17 mouse cellular contexts compared by ENCODE assay signal in genomic region chr2:139742381-139742780, GRCm38 (mm10).
DNase-seq lines count a peak whose midpoint lies in the region; ATAC-seq lines count a peak whose summit lies in the region.
"Had no signal": no experiment of that assay in that cellular context is flagged by ENCODE, and none has a peak within 500 bp of the region (broad histone marks: within the 10 kb centered on the region; RNA-seq: fewer than 3 reads in every experiment).

No protein-coding gene starts in this region.

- 74% methylated on average over 1 of the region's 1 CpGs for WGBS in hindbrain, embryonic 14.5 days
- 84% methylated on average over 1 of the region's 1 CpGs for WGBS in hindbrain, embryonic 11.5 days
- 75% methylated on average over 1 of the region's 1 CpGs for WGBS in midbrain, embryonic 12.5 days
- 55% methylated on average over 1 of the region's 1 CpGs for WGBS in midbrain, embryonic 13.5 days
- 74% methylated on average over 1 of the region's 1 CpGs for WGBS in midbrain, embryonic 16.5 days

- H3K9me3 ChIP-seq in hindbrain, embryonic 14.5 days (ENCODE audit: control insufficient read depth, low read length), result no peaks in the 10 kb centered on the region
- no peaks in the 10 kb centered on the region for H3K9me3 ChIP-seq in hindbrain, embryonic 11.5 days (ENCODE audit: control insufficient read depth, low read length)
- H3K9me3 ChIP-seq in midbrain, embryonic 12.5 days, result no peaks in the 10 kb centered on the region
- no peaks in the 10 kb centered on the region for H3K9me3 ChIP-seq in midbrain, embryonic 13.5 days
- no peaks in the 10 kb centered on the region for H3K9me3 ChIP-seq in midbrain, embryonic 16.5 days (replicated peaks; ENCODE audit: control insufficient read depth, low read length, poor library complexity, severe bottlenecking)
- H3K9me3 ChIP-seq: heart, embryonic 12.5 days; hindbrain, embryonic 15.5 days; limb, embryonic 13.5 days; lung, embryonic 15.5 days; stomach, embryonic 15.5 days had no signal

- no peak overlapping the region for H3K4me3 ChIP-seq in hindbrain, embryonic 14.5 days (replicated peaks; ENCODE audit: low read length)
- no peak overlapping the region for H3K4me3 ChIP-seq in hindbrain, embryonic 11.5 days (ENCODE audit: low read depth, low read length)
- no peak overlapping the region for H3K4me3 ChIP-seq in midbrain, embryonic 12.5 days
- no peak overlapping the region for H3K4me3 ChIP-seq in midbrain, embryonic 13.5 days (replicated peaks)
- no peak overlapping the region for H3K4me3 ChIP-seq in midbrain, embryonic 16.5 days (ENCODE audit: low read depth, low read length)
- H3K4me3 ChIP-seq: heart, embryonic 12.5 days; hindbrain, embryonic 15.5 days; limb, embryonic 13.5 days; lung, embryonic 15.5 days; stomach, embryonic 15.5 days had no signal

- no peak overlapping the region for H3K9ac ChIP-seq in hindbrain, embryonic 14.5 days
- H3K9ac ChIP-seq in hindbrain, embryonic 11.5 days (ENCODE audit: low read depth, low read length), result no peak overlapping the region
- H3K9ac ChIP-seq in midbrain, embryonic 12.5 days (replicated peaks), result no peak overlapping the region
- H3K9ac ChIP-seq in midbrain, embryonic 13.5 days (replicated peaks), result no peak overlapping the region
- no peak overlapping the region for H3K9ac ChIP-seq in midbrain, embryonic 16.5 days (ENCODE audit: low read depth, low read length)
- H3K9ac ChIP-seq: heart, embryonic 12.5 days; hindbrain, embryonic 15.5 days; limb, embryonic 13.5 days; lung, embryonic 15.5 days; stomach, embryonic 15.5 days had no signal

- H3K27ac ChIP-seq in hindbrain, embryonic 14.5 days, result no peak overlapping the region
- H3K27ac ChIP-seq in hindbrain, embryonic 11.5 days (ENCODE audit: low read depth, low read length), result no peak overlapping the region
- no peak overlapping the region for H3K27ac ChIP-seq in midbrain, embryonic 12.5 days (replicated peaks)
- no peak overlapping the region for H3K27ac ChIP-seq in midbrain, embryonic 13.5 days
- no peak overlapping the region for H3K27ac ChIP-seq in midbrain, embryonic 16.5 days (ENCODE audit: low read length)
- H3K27ac ChIP-seq: hindbrain, embryonic 15.5 days; limb, embryonic 13.5 days; lung, embryonic 15.5 days; stomach, embryonic 15.5 days had no signal

- no peak overlapping the region for H3K4me2 ChIP-seq in hindbrain, embryonic 14.5 days (replicated peaks)
- H3K4me2 ChIP-seq in hindbrain, embryonic 11.5 days (replicated peaks; ENCODE audit: low read depth, low read length), result no peak overlapping the region
- no peak overlapping the region for H3K4me2 ChIP-seq in midbrain, embryonic 12.5 days (replicated peaks)
- no peak overlapping the region for H3K4me2 ChIP-seq in midbrain, embryonic 13.5 days (replicated peaks)
- no peak overlapping the region for H3K4me2 ChIP-seq in midbrain, embryonic 16.5 days (ENCODE audit: low read length)
- H3K4me2 ChIP-seq: heart, embryonic 12.5 days; hindbrain, embryonic 15.5 days; limb, embryonic 13.5 days; lung, embryonic 15.5 days; stomach, embryonic 15.5 days had no signal

- H3K4me1 ChIP-seq in hindbrain, embryonic 14.5 days (replicated peaks; ENCODE audit: control insufficient read depth, insufficient read depth, low read length), result 0 out of 2 replicates have a peak, but pooled peaks cover 3% of the 10 kb centered on the region
- H3K4me1 ChIP-seq in hindbrain, embryonic 11.5 days (replicated peaks; ENCODE audit: control insufficient read depth, insufficient read depth, low read length), result no peaks in the 10 kb centered on the region
- H3K4me1 ChIP-seq in midbrain, embryonic 12.5 days, result peaks cover 9% of the 10 kb centered on the region
- H3K4me1 ChIP-seq in midbrain, embryonic 13.5 days (replicated peaks), result peaks cover 10% of the 10 kb centered on the region
- peaks cover 3% of the 10 kb centered on the region; the same call in 1 of the 2 replicates for H3K4me1 ChIP-seq in midbrain, embryonic 16.5 days (ENCODE audit: control insufficient read depth, insufficient read depth, low read length)
- H3K4me1 ChIP-seq: heart, embryonic 12.5 days; hindbrain, embryonic 15.5 days; limb, embryonic 13.5 days; lung, embryonic 15.5 days; stomach, embryonic 15.5 days had no signal

- ATAC-seq in hindbrain, embryonic 14.5 days (ENCODE audit: low FRiP score), result no peak
- no peak; the same call in 1 of the 2 replicates for ATAC-seq in hindbrain, embryonic 11.5 days (ENCODE audit: low FRiP score)
- ATAC-seq in midbrain, embryonic 12.5 days (ENCODE audit: low FRiP score, low read depth), result 0 out of 2 replicates have a peak, but pooled peaks have one; percentile 45
- ATAC-seq in midbrain, embryonic 13.5 days, result no peak
- ATAC-seq in midbrain, embryonic 16.5 days, result 0 out of 2 replicates have a peak, but pooled peaks have one; percentile 39

- H3K36me3 ChIP-seq in hindbrain, embryonic 14.5 days (replicated peaks; ENCODE audit: control insufficient read depth, insufficient read depth), result no peaks in the 10 kb centered on the region
- H3K36me3 ChIP-seq in hindbrain, embryonic 11.5 days (ENCODE audit: control insufficient read depth, insufficient read depth, low read length), result no peaks in the 10 kb centered on the region
- H3K36me3 ChIP-seq in midbrain, embryonic 12.5 days, result no peaks in the 10 kb centered on the region
- no peaks in the 10 kb centered on the region for H3K36me3 ChIP-seq in midbrain, embryonic 13.5 days
- no peaks in the 10 kb centered on the region for H3K36me3 ChIP-seq in midbrain, embryonic 16.5 days (ENCODE audit: control insufficient read depth, insufficient read depth, low read length)
- H3K36me3 ChIP-seq: heart, embryonic 12.5 days; hindbrain, embryonic 15.5 days; stomach, embryonic 15.5 days had no signal

- peak; percentile 27 for DNase-seq in hindbrain, embryonic 14.5 days (ENCODE audit: low spot score)
- DNase-seq in hindbrain, embryonic 11.5 days (ENCODE audit: low spot score), result no peak
- peak; percentile 12 for DNase-seq in adipocyte (ENCODE audit: low spot score)
- DNase-seq in cerebellum, adult 11-12 months, result no peak
- DNase-seq: adrenal gland, postnatal 10 days; kidney, postnatal 10 days; layer of hippocampus, postnatal 36 days; right cerebral cortex, postnatal 4 days; thymus, postnatal 4 days had no signal

- no peaks in the 10 kb centered on the region for H3K27me3 ChIP-seq in hindbrain, embryonic 14.5 days (ENCODE audit: control insufficient read depth, insufficient read depth, low read length)
- no peaks in the 10 kb centered on the region for H3K27me3 ChIP-seq in hindbrain, embryonic 11.5 days (ENCODE audit: control insufficient read depth, insufficient read depth, low read length)
- no peaks in the 10 kb centered on the region for H3K27me3 ChIP-seq in midbrain, embryonic 12.5 days
- no peaks in the 10 kb centered on the region for H3K27me3 ChIP-seq in midbrain, embryonic 13.5 days
- no peaks in the 10 kb centered on the region for H3K27me3 ChIP-seq in midbrain, embryonic 16.5 days (ENCODE audit: control insufficient read depth, insufficient read depth, low read depth, low read length)
- H3K27me3 ChIP-seq: heart, embryonic 12.5 days; hindbrain, embryonic 15.5 days; limb, embryonic 13.5 days; lung, embryonic 15.5 days; stomach, embryonic 15.5 days had no signal

Comparison
In these comparisons a context has a peak if more than half of its experiments do, and no peak if none do; other contexts are left out.
1. ATAC-seq: peak in midbrain, embryonic 12.5 days (single experiment) and midbrain, embryonic 16.5 days (single experiment); none in hindbrain, embryonic 14.5 days (single experiment), hindbrain, embryonic 11.5 days (single experiment) and midbrain, embryonic 13.5 days (single experiment).
2. DNase-seq: peak in hindbrain, embryonic 14.5 days (single experiment) and adipocyte (single experiment); none in hindbrain, embryonic 11.5 days (single experiment) and cerebellum, adult 11-12 months (single experiment).